Mouse (Mus musculus) heart, embryonic 10.5 days (tissue): ENCODE results near the gene Foxd3. TPM values are rescaled to one million over a fixed set of nuclear protein-coding genes. Genes with fewer than 3 reads are reported as not detected.
"Not testable (repeated sequence)": the region's sequence is repeated elsewhere in the genome, so short reads cannot be mapped to it uniquely, and the experiment has no call there.

Source experiments
- DNase-seq: peaks from one replicate; pipeline ENCODE4 v3.0.0-alpha.2; 2017; ENCODE audit warnings: low spot score
- H3K27ac ChIP-seq: fragments of 300-500 bp; sonication (generic); 2 replicates; pipeline ENCODE4 v1.5.1; 2016; ENCODE audit warnings: mild to moderate bottlenecking
- H3K27me3 ChIP-seq: fragments of 300-500 bp; sonication (generic); 2 replicates; pipeline ENCODE4 v1.6.1; 2016; ENCODE audit warnings: mild to moderate bottlenecking; ENCODE audit not compliant: poor library complexity, insufficient read depth, severe bottlenecking
- H3K36me3 ChIP-seq: fragments of 300-500 bp; sonication (generic); 2 replicates; pipeline ENCODE4 v1.6.1; 2016; ENCODE audit warnings: mild to moderate bottlenecking, moderate library complexity
- H3K4me1 ChIP-seq: fragments of 300-500 bp; sonication (generic); 2 replicates; pipeline ENCODE4 v1.6.1; 2016; ENCODE audit warnings: mild to moderate bottlenecking
- H3K4me3 ChIP-seq: fragments of 300-500 bp; sonication (generic); 2 replicates; pipeline ENCODE4 v1.5.1; 2016; ENCODE audit warnings: mild to moderate bottlenecking, moderate library complexity
- H3K9me3 ChIP-seq: fragments of 300-500 bp; sonication (generic); 2 replicates; pipeline ENCODE4 v1.6.1; 2016; ENCODE audit warnings: mild to moderate bottlenecking, moderate library complexity
- WGBS: fragments of 180-500 bp; shearing (Covaris S2); methylation state at CpG from one replicate; pipeline ENCODE4 v1.1.7; 2016; 5-methylcytosine and 5-hydroxymethylcytosine counted together
- polyA plus RNA-seq: library from polyadenylated mRNA; unstranded; fragments of >200 nt; fragmentation: Nextera tagmentation; extraction: Ambion mirVana; gene quantifications from 2 replicates; pipeline ENCODE4 v1.2.1, GENCODE M21; 2016

The Foxd3 gene
- polyA plus RNA-seq: 0.18 TPM in 1 of 2 replicates, not detected in the other

- Histone ChIP-seq H3K27ac (no peak within 1 kb of the TSS), H3K27me3 (peaks cover 97% of the 10 kb centered on the region), H3K36me3 (no peaks in the 10 kb centered on the region), H3K4me3 (peak within 1 kb of the TSS; percentile 52), H3K4me1 (peaks cover 35% of the 10 kb centered on the region), H3K9me3 (no peaks in the 10 kb centered on the region)
- no peak for DNase-seq
- WGBS: under 1% methylated on average over 58 of the region's 62 CpGs
These were observed at the start of gene Foxd3 for GRCm38 (mm10) chr4:99655937-99656604. TSS of gene Foxd3 (plus strand) at chr4:99656299.

- Histone ChIP-seq H3K4me3 (no peak overlapping the region), H3K27me3 (no peaks in the 10 kb centered on the region)
- WGBS: 90% methylated on average over 10 of the region's 10 CpGs
These were observed 43.9 kb upstream of the Foxd3 start for GRCm38 (mm10) chr4:99612156-99612555.

GRCm38 (mm10) chr4:99612609-99613350, 43.3 kb upstream of the Foxd3 start:
- Histone ChIP-seq H3K27ac (no peak overlapping the region), H3K4me1 (no peaks in the 10 kb centered on the region), H3K9me3 (no peaks in the 10 kb centered on the region), H3K36me3 (no peaks in the 10 kb centered on the region), H3K27me3 (no peaks in the 10 kb centered on the region), H3K4me3 (no peak overlapping the region)
- peak; percentile 58 for DNase-seq
- 74% methylated on average over 12 of the region's 12 CpGs for WGBS

More at GRCm38 (mm10) chr4:99612156-99612555, 43.9 kb upstream of the Foxd3 start:
- H3K9me3 ChIP-seq: no peaks in the 10 kb centered on the region
- H3K36me3 ChIP-seq: no peaks in the 10 kb centered on the region
- no peak overlapping the region for H3K27ac ChIP-seq
- peak; percentile 56 for DNase-seq
- H3K4me1 ChIP-seq: no peaks in the 10 kb centered on the region

GRCm38 (mm10) chr4:99626047-99626844, 29.9 kb upstream of the Foxd3 start:
- H3K36me3 ChIP-seq: no peaks in the 10 kb centered on the region
- H3K4me1 ChIP-seq: no peaks in the 10 kb centered on the region
- WGBS: 14% methylated on average over 20 of the region's 24 CpGs
- DNase-seq: no peak
- H3K27ac ChIP-seq: no peak overlapping the region
- peaks cover 10% of the 10 kb centered on the region; the same call in 1 of the 2 replicates for H3K27me3 ChIP-seq
- H3K9me3 ChIP-seq: no peaks in the 10 kb centered on the region
- peak overlapping the region; percentile 42 for H3K4me3 ChIP-seq

- H3K4me1 ChIP-seq: no peaks in the 10 kb centered on the region
- H3K27me3 ChIP-seq: peaks cover 10% of the 10 kb centered on the region; the same call in 1 of the 2 replicates
- no peaks in the 10 kb centered on the region for H3K36me3 ChIP-seq
- no peak overlapping the region; the same call in 1 of the 2 replicates for H3K27ac ChIP-seq
- no peak for DNase-seq
- WGBS: 70% methylated on average over 13 of the region's 13 CpGs
- no peak overlapping the region for H3K4me3 ChIP-seq
- H3K9me3 ChIP-seq: no peaks in the 10 kb centered on the region
These were observed 29.0 kb upstream of the Foxd3 start for GRCm38 (mm10) chr4:99627057-99627456.

GRCm38 (mm10) chr4:99636038-99636437, 20.1 kb upstream of the Foxd3 start:
- 75% methylated on average over 4 of the region's 4 CpGs for WGBS
- Histone ChIP-seq H3K4me3 (no peak overlapping the region), H3K27me3 (no peaks in the 10 kb centered on the region), H3K36me3 (no peaks in the 10 kb centered on the region), H3K4me1 (no peaks in the 10 kb centered on the region), H3K27ac (no peak overlapping the region), H3K9me3 (no peaks in the 10 kb centered on the region)
- peak; percentile 36 for DNase-seq

- no peak overlapping the region for H3K4me3 ChIP-seq
- no peaks in the 10 kb centered on the region for H3K9me3 ChIP-seq
- H3K4me1 ChIP-seq: no peaks in the 10 kb centered on the region
- H3K27me3 ChIP-seq: no peaks in the 10 kb centered on the region
- 86% methylated on average over 4 of the region's 4 CpGs for WGBS
- DNase-seq: no peak
- H3K36me3 ChIP-seq: no peaks in the 10 kb centered on the region
- H3K27ac ChIP-seq: no peak overlapping the region
These were observed 19.4 kb upstream of the Foxd3 start for GRCm38 (mm10) chr4:99636711-99637110.

- H3K4me3 ChIP-seq, H3K9me3 ChIP-seq, H3K4me1 ChIP-seq, H3K27ac ChIP-seq, H3K36me3 ChIP-seq, DNase-seq, H3K27me3 ChIP-seq: not testable (repeated sequence)
- WGBS: 86% methylated on average over 5 of the region's 5 CpGs
These were observed 15.5 kb upstream of the Foxd3 start for GRCm38 (mm10) chr4:99640619-99641018.

- no peaks in the 10 kb centered on the region for H3K36me3 ChIP-seq
- no peaks in the 10 kb centered on the region for H3K9me3 ChIP-seq
- H3K27ac ChIP-seq: no peak overlapping the region
- no peak for DNase-seq
- WGBS: 21% methylated on average over 3 of the region's 3 CpGs
- H3K4me3 ChIP-seq: no peak overlapping the region
- H3K4me1 ChIP-seq: no peaks in the 10 kb centered on the region
- H3K27me3 ChIP-seq: peaks cover 17% of the 10 kb centered on the region
These were observed 14.2 kb upstream of the Foxd3 start for GRCm38 (mm10) chr4:99641920-99642319.

- WGBS: 73% methylated on average over 4 of the region's 4 CpGs
- peaks cover 49% of the 10 kb centered on the region for H3K27me3 ChIP-seq
- H3K27ac ChIP-seq: no peak overlapping the region
- peaks cover 6% of the 10 kb centered on the region; the same call in 1 of the 2 replicates for H3K4me1 ChIP-seq
- no peak overlapping the region for H3K4me3 ChIP-seq
- H3K36me3 ChIP-seq: no peaks in the 10 kb centered on the region
- peak; percentile 55 for DNase-seq
- no peaks in the 10 kb centered on the region for H3K9me3 ChIP-seq
These were observed 10.5 kb upstream of the Foxd3 start for GRCm38 (mm10) chr4:99645560-99645959.

- DNase-seq: no peak
- Histone ChIP-seq H3K4me3 (peak overlapping the region; percentile 50), H3K27me3 (peaks cover 87% of the 10 kb centered on the region)
These were observed 5.8 kb upstream of the Foxd3 start for GRCm38 (mm10) chr4:99650088-99650944.

More at GRCm38 (mm10) chr4:99650088-99650944, 5.8 kb upstream of the Foxd3 start:
- H3K27ac ChIP-seq: no peak overlapping the region
- H3K36me3 ChIP-seq: no peaks in the 10 kb centered on the region
- H3K4me1 ChIP-seq: peaks cover 16% of the 10 kb centered on the region; the same call in 1 of the 2 replicates
- H3K9me3 ChIP-seq: no peaks in the 10 kb centered on the region
- 3% methylated on average over 44 of the region's 44 CpGs for WGBS
